Mouse (Mus musculus): ENCODE results near the gene Fam168a. TPM values are rescaled to one million over a fixed set of nuclear protein-coding genes. Genes with fewer than 3 reads are reported as not detected.

Fam168a gene
- total RNA-seq, 2 experiments from 2014 or later, result 33.5 to 35.7 TPM

GRCm38 (mm10) chr7:100866675-100867074, 160.2 kb downstream of the Fam168a start:
- no peak for DNase-seq

GRCm38 (mm10) chr7:100867561-100867960, 161.1 kb downstream of the Fam168a start:
- DNase-seq, result no peak

- no peak for DNase-seq
Measured at GRCm38 (mm10) chr7:100868551-100868950, 162.1 kb downstream of the Fam168a start.

GRCm38 (mm10) chr7:100869877-100870629, 163.6 kb downstream of the Fam168a start:
- DNase-seq, result no peak

- DNase-seq, result no peak
Measured at GRCm38 (mm10) chr7:100871355-100871754, 164.9 kb downstream of the Fam168a start.

- no peak for DNase-seq
Measured at GRCm38 (mm10) chr7:100871892-100872291, 165.5 kb downstream of the Fam168a start.

- DNase-seq, result no peak
Measured at GRCm38 (mm10) chr7:100873197-100873596, 166.8 kb downstream of the Fam168a start.

GRCm38 (mm10) chr7:100875822-100876221, 169.4 kb downstream of the Fam168a start:
- DNase-seq, result no peak

- no peak for DNase-seq
Measured at GRCm38 (mm10) chr7:100876293-100876692, 169.9 kb downstream of the Fam168a start.

GRCm38 (mm10) chr7:100876771-100877170, 170.3 kb downstream of the Fam168a start:
- DNase-seq, result no peak

- DNase-seq, result peak; percentile 62
Measured at GRCm38 (mm10) chr7:100879595-100879994, 173.2 kb downstream of the Fam168a start.

GRCm38 (mm10) chr7:100881531-100881930, 175.1 kb downstream of the Fam168a start:
- DNase-seq, result peak; percentile 89

GRCm38 (mm10) chr7:100881950-100882349, 175.5 kb downstream of the Fam168a start:
- no peak for DNase-seq

GRCm38 (mm10) chr7:100884460-100884859, 178.0 kb downstream of the Fam168a start:
- peak; percentile 66 for DNase-seq

GRCm38 (mm10) chr7:100886535-100886934, 180.1 kb downstream of the Fam168a start:
- no peak for DNase-seq

Small RNA genes lying within 50 kb of the gene (microRNA-seq; reads per million reads assigned to microRNA genes)
- 106 to 122 reads per million in 2 experiments for gene Mir3102 (ENCODE audit: borderline replicate concordance in 2 of 2)

Other genes starting within 250 kb of the Fam168a start
- 100 to 1,000 TPM; 105 to 189 TPM for gene Ucp3, start 233.6 kb upstream of the Fam168a start, total RNA-seq (2021)
- gene Ucp2, start 213.3 kb upstream of the Fam168a start, total RNA-seq (2021), result 10 to 100 TPM; 31.0 to 52.5 TPM
- gene Dnajb13, start 191.7 kb upstream of the Fam168a start, total RNA-seq (2021), result not detected
- gene Coa4, start 169.6 kb upstream of the Fam168a start, total RNA-seq (2021), result 10 to 100 TPM in 1 of 2 experiments, 1 to 10 TPM in 1; 8.1 to 13.0 TPM
- 10 to 100 TPM; 52.0 to 52.7 TPM for gene Rab6a, start 99.2 kb upstream of the Fam168a start, total RNA-seq (2021)
- 10 to 100 TPM; 57.9 to 58.4 TPM for gene Mrpl48, start 98.3 kb upstream of the Fam168a start, total RNA-seq (2021)
- gene Plekhb1, start 44.2 kb upstream of the Fam168a start, total RNA-seq (2021), result 10 to 100 TPM; 27.4 to 32.8 TPM
- gene Relt, start 156.8 kb downstream of the Fam168a start, total RNA-seq (2021), result 10 to 100 TPM; 11.3 to 13.4 TPM
- 10 to 100 TPM; 16.4 to 20.8 TPM for gene Arhgef17, start 225.5 kb downstream of the Fam168a start, total RNA-seq (2021)

Data from gastrocnemius, postnatal 25 days (tissue).